Mouse (Mus musculus): ENCODE measurements around the gene Gm11549.

Gm11549 gene

DNA sequence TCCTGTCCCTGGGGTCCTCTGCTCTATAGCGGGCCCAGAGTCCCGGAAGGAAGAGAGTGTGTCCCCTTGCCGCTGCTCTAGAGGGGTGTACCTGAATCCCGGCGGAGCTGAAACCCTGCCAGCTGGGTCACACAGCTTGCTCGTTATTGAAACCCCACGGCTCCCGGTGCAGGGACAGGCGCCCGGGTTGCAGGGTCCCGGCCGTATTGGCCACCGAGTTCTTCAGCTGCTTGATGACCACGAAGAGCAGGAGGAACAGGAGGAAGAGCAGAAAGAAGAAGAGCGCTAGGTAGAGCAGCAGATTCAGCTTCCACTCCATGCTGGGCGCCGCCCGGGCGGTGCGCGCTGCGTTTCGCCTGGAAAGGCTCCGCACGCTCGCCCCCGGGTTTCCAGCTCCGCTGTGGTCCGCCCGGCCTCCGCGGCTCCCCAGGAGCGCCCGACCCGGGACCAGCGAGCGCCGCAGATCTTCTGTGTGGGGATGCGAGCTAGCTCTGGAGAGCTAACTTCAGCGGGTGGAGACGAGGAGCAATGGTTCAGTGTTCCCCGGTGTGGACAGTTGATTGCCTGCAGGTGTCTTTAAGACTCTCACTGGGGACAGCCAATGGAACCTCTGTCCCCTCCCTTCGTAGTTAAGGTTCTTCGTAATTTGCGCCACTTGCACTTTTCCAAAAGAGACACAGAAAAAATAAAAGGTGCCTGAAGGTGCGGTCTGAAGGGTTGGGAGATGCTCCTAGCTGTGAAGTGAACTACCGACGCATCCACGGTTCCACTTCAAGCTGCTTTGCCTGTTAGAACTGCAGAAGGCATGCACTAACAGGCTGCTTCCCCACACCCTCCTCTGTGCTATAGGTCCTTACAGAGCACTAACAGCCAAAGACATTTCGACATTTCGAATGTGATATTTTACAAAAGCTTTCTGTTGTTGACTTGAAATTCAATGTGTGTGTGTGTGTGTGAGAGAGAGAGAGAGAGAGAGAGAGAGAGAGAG is at the start of gene Gm11549:
Gm11549 (minus strand) TSS at position 741 of the 988 bp plus-strand sequence.
- no peak for DNase-seq (ENCODE audit: low spot score)

DNA sequence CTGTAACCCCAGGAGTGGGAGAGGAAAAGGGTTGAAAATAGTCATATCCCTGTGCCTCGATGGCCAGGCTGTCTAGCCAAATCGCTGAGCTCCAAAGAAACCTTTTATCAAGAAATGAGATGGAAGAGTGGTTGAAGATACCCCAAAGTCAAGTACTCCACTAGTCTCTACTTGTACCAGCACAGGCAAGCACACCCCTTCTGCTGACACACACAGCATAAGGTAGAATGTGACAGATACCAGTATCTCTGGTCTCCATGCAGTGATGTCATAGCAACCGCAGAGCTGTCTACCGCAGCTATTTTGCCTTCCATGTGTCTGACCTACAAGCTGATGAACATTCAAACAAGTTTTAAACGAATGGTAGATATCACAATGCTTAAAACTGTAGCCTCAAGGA is 48.2 kb upstream of the Gm11549 start:
- no peak for DNase-seq (ENCODE audit: low spot score)

DNA sequence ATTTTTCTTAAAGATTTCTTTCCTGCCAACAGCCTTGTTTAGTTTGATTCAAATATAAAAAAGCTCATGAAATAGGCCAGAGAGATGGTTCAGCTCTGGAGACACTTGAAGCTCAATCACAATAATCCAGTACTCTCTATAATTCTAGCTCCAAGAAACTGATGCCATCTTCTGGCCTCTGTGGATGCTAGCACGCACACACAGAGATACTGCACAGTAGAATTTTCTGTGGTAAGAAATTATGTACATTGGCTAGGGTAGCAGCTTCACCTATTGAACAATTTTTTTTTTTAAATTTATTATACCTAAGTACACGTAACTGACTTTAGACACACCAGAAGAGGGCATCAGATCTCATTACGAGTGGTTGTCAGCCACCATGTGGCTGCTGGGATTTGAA is 42.1 kb upstream of the Gm11549 start:
- DNase-seq (ENCODE audit: low spot score), result no peak

DNA sequence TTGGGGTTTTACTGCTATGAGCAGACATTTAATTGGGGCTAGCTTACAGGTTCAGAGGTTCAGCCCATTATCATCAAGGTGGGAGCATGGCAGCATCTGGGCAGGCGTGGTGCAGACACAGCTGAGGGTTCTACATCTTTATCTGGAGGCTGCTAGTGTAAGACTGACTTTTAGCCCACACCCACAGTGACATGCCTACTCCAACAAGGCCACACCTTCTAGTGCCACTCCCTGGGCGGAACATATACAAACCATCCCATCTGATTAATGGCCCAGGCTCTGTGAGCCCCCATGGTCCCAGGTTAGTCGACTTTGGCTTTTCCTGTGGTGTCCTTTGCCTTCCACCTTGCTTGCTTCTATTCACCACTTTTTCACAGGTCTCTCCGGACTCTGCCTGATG is 38.0 kb upstream of the Gm11549 start:
- DNase-seq (ENCODE audit: low spot score), result no peak

DNA sequence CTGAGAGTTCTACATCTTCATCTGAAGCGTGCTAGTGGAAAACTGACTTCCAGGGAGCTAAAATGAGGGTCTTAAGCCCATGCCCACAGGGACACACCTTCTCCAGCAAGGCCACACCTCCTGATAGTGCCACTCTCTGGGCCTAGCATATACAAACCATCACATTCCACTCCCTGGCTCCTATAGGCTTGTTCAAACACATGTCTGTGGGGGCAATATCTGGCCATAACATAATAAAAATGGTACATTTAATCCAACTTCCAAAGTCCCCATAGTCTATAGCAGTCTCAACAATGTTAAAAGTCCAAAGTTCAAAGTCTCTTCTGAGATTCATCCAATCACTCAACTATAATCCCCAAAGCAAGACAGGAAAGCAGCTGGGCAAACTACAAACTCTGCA is 36.0 kb upstream of the Gm11549 start:
- DNase-seq (ENCODE audit: low spot score), result no peak

DNA sequence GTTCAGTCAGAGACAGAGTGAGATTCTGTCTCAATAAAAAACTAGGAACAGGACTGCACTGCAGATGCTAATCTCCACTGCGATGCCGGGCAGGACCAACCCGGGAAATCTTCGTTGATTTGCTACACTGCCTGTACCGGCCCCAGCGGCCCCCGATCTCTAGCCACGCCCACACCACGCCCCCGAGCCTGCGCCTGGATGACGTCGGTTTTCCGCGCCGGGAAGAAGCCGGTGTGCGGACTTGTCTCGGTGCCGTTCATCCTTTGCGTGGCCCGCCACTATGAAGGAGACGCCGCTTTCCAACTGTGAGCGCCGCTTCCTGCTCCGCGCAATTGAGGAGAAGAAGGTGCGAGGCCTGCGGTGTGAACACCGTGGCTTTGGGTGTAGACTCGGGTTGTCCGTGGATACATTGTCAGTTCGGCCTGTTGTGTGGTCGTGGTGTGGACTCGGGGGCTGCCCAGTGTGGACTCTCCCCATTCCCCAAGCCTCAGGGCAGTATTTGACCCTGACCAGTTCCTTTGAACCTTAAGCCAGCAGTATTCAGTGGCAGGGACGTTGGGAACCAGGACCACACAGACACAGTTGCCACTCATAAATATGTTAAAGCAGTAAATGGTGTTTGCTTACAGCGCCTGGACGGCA is 30.9 kb upstream of the Gm11549 start, which contains the start of gene Exosc9:
Exosc9 (plus strand) TSS at position 201 of the 642 bp plus-strand sequence.
- DNase-seq (ENCODE audit: low spot score), result peak; percentile 94

DNA sequence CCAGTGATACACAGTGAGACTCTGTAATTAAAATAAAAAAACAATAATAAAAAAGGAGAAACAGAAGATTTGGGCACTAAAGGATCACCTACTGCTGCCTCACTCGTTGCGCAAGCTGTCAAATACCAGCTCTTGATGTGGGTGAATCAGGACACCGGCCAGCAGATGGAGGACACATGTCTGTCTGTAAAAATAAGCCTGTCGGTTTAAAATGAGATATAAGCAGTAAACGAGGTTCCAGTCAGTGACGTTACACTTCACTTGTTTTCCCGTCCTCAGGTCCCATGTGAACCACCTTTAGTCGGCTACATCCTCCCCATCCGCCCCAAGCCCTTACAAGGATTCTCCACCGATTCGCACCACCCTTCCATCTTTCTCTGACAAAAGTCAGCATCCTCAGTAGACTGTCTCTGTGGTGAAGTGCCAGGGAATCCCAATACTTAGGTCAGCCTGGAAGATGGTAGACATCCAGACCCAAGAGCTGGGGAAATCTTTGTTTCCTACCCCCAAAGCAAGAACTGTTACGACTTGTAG is 30.3 kb upstream of the Gm11549 start:
- DNase-seq (ENCODE audit: low spot score), result no peak

DNA sequence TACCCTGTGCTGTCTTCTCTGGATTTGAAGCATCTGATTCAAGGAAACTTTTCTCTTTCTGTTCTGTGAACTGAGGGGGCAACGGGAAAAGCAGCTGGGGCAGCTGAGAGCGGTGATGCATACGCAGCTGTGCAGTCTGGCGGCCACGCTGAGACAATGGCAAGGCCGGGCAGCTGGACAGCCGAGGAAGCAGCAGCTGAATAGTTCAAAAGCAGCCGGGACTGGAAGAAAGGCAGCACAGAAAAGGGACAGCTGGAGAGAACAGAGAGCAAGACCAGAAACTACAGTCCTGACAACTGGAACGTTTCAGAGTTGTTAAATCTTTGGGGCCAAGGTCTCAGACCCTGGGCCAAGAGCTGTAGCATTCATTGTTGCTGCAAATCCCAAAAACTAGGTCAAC is 29.7 kb upstream of the Gm11549 start:
- DNase-seq (ENCODE audit: low spot score), result peak; percentile 9

DNA sequence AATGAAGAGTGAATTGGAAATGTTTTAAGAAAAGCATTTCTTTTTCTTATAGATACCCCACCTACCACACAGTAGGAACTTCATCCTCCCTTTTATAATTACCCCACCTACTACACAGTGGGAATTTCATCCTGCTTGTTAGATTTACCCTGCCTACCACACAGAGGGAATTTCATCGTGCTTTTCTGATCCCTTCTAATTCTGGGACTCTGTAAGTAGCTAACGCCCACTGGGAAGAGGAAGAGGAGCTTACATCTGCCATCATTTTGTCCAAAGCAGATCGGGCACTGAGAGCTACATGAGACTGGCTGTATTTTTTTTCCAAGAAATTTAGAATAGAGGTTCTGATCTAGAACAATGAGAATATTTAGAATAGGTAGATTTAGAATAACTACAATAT is 23.3 kb upstream of the Gm11549 start:
- no peak for DNase-seq (ENCODE audit: low spot score)

DNA sequence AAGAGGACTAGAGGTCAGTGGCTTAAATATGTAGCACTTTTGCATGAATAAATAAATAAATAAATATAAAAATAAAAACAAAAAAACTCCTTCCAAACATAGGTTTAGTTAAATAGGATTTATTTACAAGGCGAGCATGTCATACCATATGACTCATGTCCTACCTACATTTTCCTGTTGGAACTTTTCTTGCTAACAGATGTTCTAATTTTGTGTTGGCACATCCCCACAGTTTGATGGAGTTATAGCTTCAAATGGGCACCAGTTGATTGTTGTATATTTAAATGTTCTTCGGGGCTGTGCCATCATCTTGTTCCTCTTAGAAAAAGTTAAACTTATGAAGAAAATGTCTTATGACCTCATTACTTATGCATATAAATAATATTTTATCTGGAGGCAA is 19.8 kb upstream of the Gm11549 start:
- no peak for DNase-seq (ENCODE audit: low spot score)

DNA sequence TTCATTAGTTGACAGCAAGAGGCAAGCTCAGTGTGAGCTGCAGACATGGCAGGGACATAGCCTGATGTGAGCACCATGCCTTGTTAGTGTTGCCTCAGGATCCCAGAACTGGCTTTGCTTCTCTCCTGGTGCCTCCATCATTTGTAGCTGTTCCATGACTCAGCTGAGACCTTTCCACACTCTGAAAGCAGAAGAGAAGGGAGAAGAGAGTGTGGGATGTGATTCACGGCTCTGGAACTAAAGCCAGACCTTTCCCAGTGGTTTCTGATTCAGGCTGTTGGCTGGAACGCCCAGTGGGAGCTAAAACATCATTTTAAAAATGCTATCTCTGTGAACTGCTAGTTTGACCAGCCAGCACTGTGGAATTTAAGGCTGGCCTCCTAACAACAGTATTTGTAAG is 19.1 kb upstream of the Gm11549 start:
- peak; percentile 16 for DNase-seq (ENCODE audit: low spot score)

DNA sequence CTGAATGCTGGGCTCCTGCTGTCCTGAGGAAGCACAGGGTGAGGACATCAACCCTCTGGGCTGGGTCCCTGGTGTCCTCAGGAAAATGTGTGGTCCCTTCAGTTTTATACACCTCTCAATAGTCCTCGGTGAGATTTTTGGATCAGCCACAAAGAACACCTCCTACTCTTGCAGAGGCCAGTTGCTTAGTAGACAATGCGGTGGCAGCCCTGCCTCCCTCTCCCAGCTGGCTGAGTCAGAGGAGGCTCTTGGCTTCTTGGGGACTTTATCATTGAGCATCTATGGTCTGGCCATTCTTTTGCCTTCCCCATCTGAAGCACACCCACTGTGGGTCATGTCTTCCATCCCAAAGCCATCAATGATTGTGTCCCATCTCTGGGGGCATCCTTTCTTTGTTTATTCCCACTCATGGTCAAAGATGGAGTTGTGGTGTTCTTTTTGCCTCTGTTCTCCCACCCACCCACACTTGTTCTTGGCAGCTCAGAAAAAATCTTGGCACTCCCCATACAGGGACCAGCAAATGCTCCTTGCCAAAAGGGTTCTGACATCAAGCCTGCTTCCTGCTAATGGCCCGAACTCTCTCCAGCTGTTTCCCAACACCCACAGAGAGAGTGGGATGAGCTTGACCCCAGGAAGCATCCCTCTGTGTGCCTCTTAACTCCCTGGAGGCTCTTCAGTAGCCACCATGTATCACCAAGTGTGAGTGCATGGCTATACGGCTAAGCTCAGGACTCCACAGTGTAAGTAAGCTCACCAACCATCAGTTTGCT is 16.3 kb upstream of the Gm11549 start:
- DNase-seq (ENCODE audit: low spot score), result no peak

DNA sequence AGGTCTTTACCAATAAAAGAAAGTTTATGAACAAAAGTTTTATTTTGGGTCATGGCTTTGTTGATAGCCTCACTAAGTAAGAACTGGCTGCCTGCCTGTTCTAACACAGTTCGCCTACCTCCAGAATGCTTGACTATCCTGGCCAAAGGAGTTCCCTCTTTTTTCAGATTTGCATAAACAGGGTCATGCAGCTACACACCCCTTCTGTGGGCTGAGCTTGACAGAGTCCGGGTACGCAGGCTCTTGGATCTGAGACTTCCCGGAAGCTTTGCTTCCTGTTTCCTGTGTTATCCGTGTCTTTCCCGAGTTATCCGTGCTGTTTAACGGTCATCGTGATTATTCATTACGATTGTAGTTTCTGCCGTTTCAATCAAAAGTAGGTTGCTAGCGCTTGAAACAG is 14.4 kb upstream of the Gm11549 start:
- DNase-seq (ENCODE audit: low spot score), result no peak

DNA sequence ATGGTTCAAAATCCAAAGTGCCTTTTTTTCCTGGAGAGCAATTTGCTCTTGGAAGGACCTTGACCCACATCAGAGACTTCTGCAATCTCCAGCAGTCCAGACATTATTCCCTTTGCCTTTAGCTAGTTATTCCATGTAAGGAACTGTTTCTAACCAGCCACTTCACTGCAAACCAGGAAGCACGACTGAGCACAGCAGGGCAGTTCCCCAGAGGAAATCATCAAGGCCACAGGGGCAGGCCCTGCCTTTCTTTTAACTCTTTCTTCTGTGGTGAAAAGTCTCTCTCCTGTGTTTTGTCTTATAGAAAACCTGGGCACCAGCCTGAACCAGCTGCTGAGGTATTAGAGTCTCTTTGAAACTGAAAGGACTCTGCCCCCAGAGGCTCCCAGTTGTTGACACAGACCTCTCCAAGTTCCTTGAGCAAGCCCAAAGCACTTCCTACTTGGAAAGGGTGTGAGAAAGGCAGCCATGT is 11.6 kb upstream of the Gm11549 start:
- no peak for DNase-seq (ENCODE audit: low spot score)

DNA sequence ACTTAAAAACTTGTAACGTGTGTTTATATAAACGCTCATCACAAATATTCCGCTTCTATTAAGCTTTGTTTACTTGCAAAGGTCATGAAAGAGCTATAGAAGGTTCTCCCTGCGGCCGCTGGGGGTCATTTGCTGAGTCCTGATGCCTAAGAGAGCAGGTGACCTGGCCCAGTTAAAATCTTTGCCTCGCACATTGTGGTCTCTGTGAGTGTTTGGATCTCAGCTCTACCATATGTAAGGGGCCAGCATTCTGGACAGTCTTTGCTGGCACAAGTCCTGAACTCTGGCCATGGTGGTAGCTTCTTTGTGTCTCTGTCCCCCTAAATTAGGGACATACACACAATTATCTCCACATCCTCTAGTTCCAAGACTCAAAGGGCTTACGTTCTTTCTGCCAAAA is 11.1 kb upstream of the Gm11549 start:
- DNase-seq (ENCODE audit: low spot score), result no peak

DNA sequence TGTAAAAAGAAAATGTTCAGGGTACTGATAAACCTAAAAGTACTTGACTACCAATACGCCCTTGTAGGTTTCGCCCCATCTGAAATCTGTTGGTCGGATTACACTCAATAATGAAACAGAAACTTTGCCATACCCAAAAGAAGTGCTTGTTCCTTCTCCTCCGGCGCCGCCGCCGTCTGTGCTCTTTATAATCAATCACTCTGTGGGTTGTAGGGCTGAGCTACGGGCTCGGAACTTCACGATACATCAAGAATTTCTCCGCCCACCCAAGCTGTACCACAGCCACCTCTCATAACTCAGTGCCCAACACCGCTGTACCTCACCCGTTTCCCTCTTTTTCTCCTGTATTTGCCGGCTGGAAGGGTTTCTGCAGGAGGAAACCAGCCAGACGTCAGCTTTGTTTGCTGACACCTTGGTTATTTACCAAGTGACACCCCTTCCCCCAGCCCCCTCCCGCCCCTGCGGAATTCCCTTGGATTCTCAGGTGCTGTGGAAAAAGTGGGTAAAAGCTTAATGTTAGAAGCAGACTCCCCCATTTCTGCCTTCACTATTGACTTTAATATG is 10.4 kb upstream of the Gm11549 start:
- no peak for DNase-seq (ENCODE audit: low spot score)

DNA sequence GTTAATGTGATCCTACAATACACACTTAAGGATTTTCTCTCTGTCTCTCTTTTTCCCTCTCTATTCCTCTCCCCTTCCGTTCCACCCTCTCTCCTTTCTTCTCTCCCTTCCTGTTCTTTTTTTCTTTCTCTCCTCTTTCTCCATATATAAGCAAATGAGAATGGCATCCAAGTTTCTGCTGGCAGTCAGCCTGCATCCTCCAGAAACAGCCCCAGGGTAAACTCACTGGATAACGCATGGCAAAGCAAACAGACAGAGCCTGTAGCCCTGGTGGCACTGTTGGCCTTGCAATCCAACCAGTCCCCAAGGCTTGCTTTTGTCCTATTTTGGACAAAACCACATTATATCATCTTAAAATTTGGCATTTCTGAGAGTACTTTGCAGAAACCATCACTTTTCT is 9.6 kb upstream of the Gm11549 start:
- no peak for DNase-seq (ENCODE audit: low spot score)

DNA sequence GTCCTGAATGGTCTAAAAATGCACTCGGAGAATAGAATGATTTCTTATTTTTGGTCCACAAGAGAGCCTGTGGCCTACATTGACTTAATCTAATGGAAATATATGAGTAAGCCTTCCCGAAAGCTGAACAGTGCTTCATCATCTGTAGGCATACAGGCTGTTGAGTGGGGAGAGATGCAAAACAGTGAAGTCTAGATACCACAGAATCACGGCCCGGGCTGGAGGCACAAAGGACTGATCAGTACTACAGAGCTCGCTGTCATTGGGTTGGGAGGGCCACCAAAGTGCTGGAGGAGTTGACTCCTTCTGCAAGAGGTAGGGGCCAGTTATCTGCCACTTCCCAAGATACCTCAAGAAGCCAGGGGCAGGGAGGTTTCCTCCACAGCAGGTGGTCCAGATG is 9.2 kb upstream of the Gm11549 start:
- no peak for DNase-seq (ENCODE audit: low spot score)

DNA sequence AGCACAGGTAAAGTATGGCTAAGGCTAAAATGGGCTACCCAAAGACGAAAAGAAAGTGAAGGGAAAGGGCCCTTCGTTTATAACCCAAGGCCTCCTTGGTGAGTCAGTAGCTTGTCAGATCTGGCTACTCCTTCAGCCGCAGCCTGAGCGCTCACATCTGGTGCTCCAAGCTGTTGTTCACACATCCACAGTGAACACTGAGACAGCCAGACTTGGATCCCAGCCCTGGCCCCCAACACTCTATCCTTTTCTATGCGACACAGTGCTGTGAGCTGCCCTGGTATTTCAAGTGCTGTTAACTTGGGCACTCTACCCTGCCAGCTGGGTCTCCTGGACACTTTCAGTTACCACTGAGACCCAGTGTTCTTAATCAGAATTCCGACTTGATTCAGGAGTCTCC is 8.7 kb upstream of the Gm11549 start:
- DNase-seq (ENCODE audit: low spot score), result peak; percentile 29

DNA sequence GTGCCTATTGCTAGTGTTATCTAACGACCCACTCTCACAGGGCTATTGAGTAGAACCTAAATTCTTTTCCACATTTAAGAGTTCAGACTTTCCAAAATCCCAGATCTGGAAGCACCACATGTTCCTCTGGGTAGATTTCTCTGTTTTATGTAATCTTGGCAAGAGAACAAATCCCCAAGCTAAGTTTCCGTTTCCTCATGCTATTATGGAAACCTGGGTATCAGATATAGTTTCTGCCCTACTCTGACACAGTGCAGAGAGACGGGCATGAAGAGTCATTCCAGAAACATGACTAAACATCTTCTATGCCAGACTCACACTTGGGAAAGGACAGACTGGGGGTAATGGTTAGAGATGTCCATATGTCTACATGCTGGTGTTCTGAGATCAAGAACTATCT is 2.9 kb upstream of the Gm11549 start:
- DNase-seq (ENCODE audit: low spot score), result no peak

DNA sequence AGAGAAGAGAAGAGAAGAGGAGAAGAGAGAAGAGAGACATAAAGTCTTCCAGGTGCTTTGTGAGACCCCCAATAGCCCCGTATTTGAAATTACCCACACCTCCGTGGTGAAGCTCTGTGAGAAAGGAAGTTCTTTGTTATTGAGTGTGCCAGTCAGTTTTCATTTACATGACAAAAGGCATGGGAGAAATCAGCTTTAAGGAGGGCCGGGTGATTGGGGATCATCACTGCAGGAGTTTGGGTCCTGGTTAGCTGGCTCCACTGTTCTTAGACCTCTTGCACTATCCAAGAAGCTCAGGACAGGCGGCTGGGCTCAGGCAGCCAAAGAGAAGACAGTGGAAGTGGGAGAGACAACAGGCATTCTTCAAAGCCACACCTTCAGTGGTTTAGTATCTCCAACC is 524 bp upstream of the Gm11549 start:
- no peak for DNase-seq (ENCODE audit: low spot score)

DNA sequence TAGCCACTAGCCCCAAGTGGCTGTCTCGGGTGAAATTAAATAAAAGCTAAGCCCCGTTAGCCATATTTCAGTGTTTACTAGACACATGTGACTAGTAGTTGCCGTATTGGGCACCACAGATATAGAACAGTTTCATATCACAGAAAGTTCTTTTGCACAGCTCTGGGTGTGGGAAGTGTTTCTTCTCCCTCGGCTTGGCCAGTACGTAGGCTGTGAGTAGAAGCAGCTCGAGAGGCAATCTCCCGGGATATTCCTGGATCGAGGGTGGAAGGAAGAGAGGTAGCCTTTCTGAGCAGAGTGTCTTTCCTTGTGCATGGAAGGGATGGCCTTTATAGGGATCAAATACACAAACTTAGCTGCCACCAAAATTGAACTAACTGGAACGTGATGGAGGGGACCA is 5.4 kb downstream of the Gm11549 start:
- no peak for DNase-seq (ENCODE audit: low spot score)
